In genomic region chr1:74802795-74803656, GRCm38 (mm10) we compare ENCODE assay signal across 8 mouse cellular contexts. TPM values are rescaled to one million over a fixed set of nuclear protein-coding genes. Genes with fewer than 3 reads are reported as not detected.
DNase-seq lines count a peak whose midpoint lies in the region; ATAC-seq and TF ChIP-seq lines count a peak whose summit lies in the region.

No protein-coding gene starts in this region.

- no peaks in the 10 kb centered on the region for H3K9me3 ChIP-seq in heart, embryonic 16.5 days (replicated peaks; ENCODE audit: control insufficient read depth, low read length)
- no peaks in the 10 kb centered on the region; the same call in 1 of the 2 replicates for H3K9me3 ChIP-seq in lung, postnatal 0 days (ENCODE audit: low read length)

- no peak for TF ChIP-seq EP300 in lung, postnatal 0 days (IDR thresholded peaks at IDR 0.05)

- peak; percentile 79 for TF ChIP-seq CTCF in lung, postnatal 0 days (IDR thresholded peaks at IDR 0.05)

- H3K36me3 ChIP-seq in heart, embryonic 16.5 days (ENCODE audit: control insufficient read depth, insufficient read depth): no peaks in the 10 kb centered on the region
- H3K36me3 ChIP-seq in lung, postnatal 0 days (ENCODE audit: insufficient read depth, low read length): no peaks in the 10 kb centered on the region

- ATAC-seq in CD4-positive, CD25-positive, alpha-beta regulatory T cell, adult 4 months: peak; percentile 74
- ATAC-seq in erythroid progenitor cell, adult 5-6 weeks (replicated peaks; ENCODE audit: low FRiP score, poor library complexity, severe bottlenecking): 0 out of 2 replicates have a peak, but pooled peaks have one; percentile 25
- ATAC-seq in heart, embryonic 16.5 days (replicated peaks; ENCODE audit: extremely low read depth, insufficient read depth, low FRiP score): peak; percentile 64
- ATAC-seq in lung, postnatal 0 days: peak; percentile 81

- peaks cover 21% of the 10 kb centered on the region for H3K4me1 ChIP-seq in heart, embryonic 16.5 days (ENCODE audit: control insufficient read depth, insufficient read depth, low read length)
- H3K4me1 ChIP-seq in lung, postnatal 0 days (ENCODE audit: insufficient read depth, low read depth, low read length): peaks cover 12% of the 10 kb centered on the region; the same call in 1 of the 2 replicates

- WGBS in heart, embryonic 16.5 days: 2% methylated on average over 57 of the region's 57 CpGs
- WGBS in lung, postnatal 0 days: under 1% methylated on average over 56 of the region's 57 CpGs

- peak overlapping the region; percentile 59 for H3K9ac ChIP-seq in heart, embryonic 16.5 days (ENCODE audit: low read length)
- no peak overlapping the region for H3K9ac ChIP-seq in lung, postnatal 0 days (replicated peaks; ENCODE audit: low read depth)

- peaks cover 96% of the 10 kb centered on the region for H3K27me3 ChIP-seq in heart, embryonic 16.5 days (ENCODE audit: control insufficient read depth, insufficient read depth, low read length)
- peaks cover 98% of the 10 kb centered on the region for H3K27me3 ChIP-seq in lung, postnatal 0 days (replicated peaks; ENCODE audit: insufficient read depth, low read length)

- H3K4me2 ChIP-seq in heart, embryonic 16.5 days (ENCODE audit: low read depth, low read length): peak overlapping the region; percentile 94
- H3K4me2 ChIP-seq in lung, postnatal 0 days (replicated peaks; ENCODE audit: low read depth, low read length): peak overlapping the region; percentile 49

- DNase-seq in adrenal gland, postnatal 36 days: peak; percentile 74 to 82
- peak; percentile 86 for DNase-seq in kidney, postnatal 14 days
- peak; percentile 81 for DNase-seq in lung, postnatal 0 days (ENCODE audit: low spot score)
- DNase-seq in ovary, postnatal 10 days (ENCODE audit: low spot score): peak; percentile 45
- peak; percentile 67 to 70 for DNase-seq in thymus, adult 18-20 months

- peak overlapping the region; percentile 51 for H3K4me3 ChIP-seq in heart, embryonic 16.5 days (ENCODE audit: low read length)
- H3K4me3 ChIP-seq in lung, postnatal 0 days (ENCODE audit: low read depth, low read length): peak overlapping the region; percentile 24

- H3K27ac ChIP-seq in heart, embryonic 16.5 days (ENCODE audit: low read length): no peak overlapping the region
- no peak overlapping the region for H3K27ac ChIP-seq in lung, postnatal 0 days (ENCODE audit: low read length)

RNA-seq across cellular contexts. Expression of gene Wnt10a, which starts 11.7 kb away (rescaled TPM):
- under 1 TPM; 0.13 to 0.48 TPM for polyA plus RNA-seq in CD4-positive, CD25-positive, alpha-beta regulatory T cell, adult 4 months (2017; shearing (Covaris generic))
- total RNA-seq in adrenal gland, postnatal 36 days (2021): under 1 TPM; 0.36 to 0.43 TPM
- total RNA-seq in erythroid progenitor cell, adult 5-6 weeks (2015; ENCODE audit: low replicate concordance): not detected in 2 replicates
- not detected in 2 replicates for total RNA-seq in erythroid progenitor cell, adult 5-6 weeks (2017; ENCODE audit: low replicate concordance)
- 0.20 and 0.24 TPM in 2 replicates for polyA plus RNA-seq in heart, embryonic 16.5 days (2015; fragmentation: Nextera tagmentation; extraction: Ambion mirVana)
- polyA plus RNA-seq in lung, postnatal 0 days (2015; fragmentation: Nextera tagmentation; extraction: Ambion mirVana): not detected in 2 replicates

RNA-seq across cellular contexts. Expression of gene Wnt6, which starts 31.3 kb away (rescaled TPM):
- polyA plus RNA-seq in CD4-positive, CD25-positive, alpha-beta regulatory T cell, adult 4 months (2017; shearing (Covaris generic)): not detected
- total RNA-seq in adrenal gland, postnatal 36 days (2021): 1 to 10 TPM; 3.9 to 4.3 TPM
- total RNA-seq in erythroid progenitor cell, adult 5-6 weeks (2015; ENCODE audit: low replicate concordance): not detected in 2 replicates
- not detected in 2 replicates for total RNA-seq in erythroid progenitor cell, adult 5-6 weeks (2017; ENCODE audit: low replicate concordance)
- polyA plus RNA-seq in heart, embryonic 16.5 days (2015; fragmentation: Nextera tagmentation; extraction: Ambion mirVana): 0.36 and 0.71 TPM in 2 replicates
- polyA plus RNA-seq in lung, postnatal 0 days (2015; fragmentation: Nextera tagmentation; extraction: Ambion mirVana): 0.36 and 0.50 TPM in 2 replicates

RNA-seq across cellular contexts. Expression of gene Cdk5r2, which starts 51.7 kb away (rescaled TPM):
- not detected for polyA plus RNA-seq in CD4-positive, CD25-positive, alpha-beta regulatory T cell, adult 4 months (2017; shearing (Covaris generic))
- total RNA-seq in adrenal gland, postnatal 36 days (2021): 1 to 10 TPM; 2.8 to 3.5 TPM
- not detected in 2 replicates for total RNA-seq in erythroid progenitor cell, adult 5-6 weeks (2015; ENCODE audit: low replicate concordance)
- not detected in 2 replicates for total RNA-seq in erythroid progenitor cell, adult 5-6 weeks (2017; ENCODE audit: low replicate concordance)
- not detected in 2 replicates for polyA plus RNA-seq in heart, embryonic 16.5 days (2015; fragmentation: Nextera tagmentation; extraction: Ambion mirVana)
- polyA plus RNA-seq in lung, postnatal 0 days (2015; fragmentation: Nextera tagmentation; extraction: Ambion mirVana): not detected in 2 replicates

RNA-seq across cellular contexts. Expression of gene Prkag3, which starts 54.0 kb away (rescaled TPM):
- polyA plus RNA-seq in CD4-positive, CD25-positive, alpha-beta regulatory T cell, adult 4 months (2017; shearing (Covaris generic)): not detected
- under 1 TPM in 1 of 2 experiments, not detected in 1; 0.23 TPM for total RNA-seq in adrenal gland, postnatal 36 days (2021)
- not detected in 2 replicates for total RNA-seq in erythroid progenitor cell, adult 5-6 weeks (2015; ENCODE audit: low replicate concordance)
- total RNA-seq in erythroid progenitor cell, adult 5-6 weeks (2017; ENCODE audit: low replicate concordance): not detected in 2 replicates
- polyA plus RNA-seq in heart, embryonic 16.5 days (2015; fragmentation: Nextera tagmentation; extraction: Ambion mirVana): 4.6 and 5.7 TPM in 2 replicates
- 2.6 and 4.6 TPM in 2 replicates for polyA plus RNA-seq in lung, postnatal 0 days (2015; fragmentation: Nextera tagmentation; extraction: Ambion mirVana)

Comparison
In these comparisons a context has a peak if more than half of its experiments do, and no peak if none do; other contexts are left out.
1. ATAC-seq: peak in every context shown above with its lines; median percentile 81 in lung, postnatal 0 days; 74 in CD4-positive, CD25-positive, alpha-beta regulatory T cell, adult 4 months; 64 in heart, embryonic 16.5 days; 25 in erythroid progenitor cell, adult 5-6 weeks.